Mouse (Mus musculus) left cerebral cortex, postnatal 4 days (tissue): ENCODE measurements around the gene Coq9. TPM values are rescaled to one million over a fixed set of nuclear protein-coding genes. Genes with fewer than 3 reads are reported as not detected.
A peak's percentile ranks its signal among the peaks of the same experiment; 100 is the strongest.

ENCODE experiments used
- DNase-seq: peaks from one replicate; pipeline ENCODE4 v3.0.0-alpha.2; 2022
- intact Hi-C: fragments of 180-260 bp; cut with DNase I; formaldehyde crosslinking; loops from one replicate; pipeline ENCODE4 v1.15.1; 2025
- total RNA-seq, 2 experiments: library from RNA; stranded (reverse); gene quantifications; 2 replicates each; pipeline ENCODE4 v1.2.3; 2021

Gene Coq9
- total RNA-seq, 2 experiments from 2014 or later: 41.8 to 42.4 TPM

DNA sequence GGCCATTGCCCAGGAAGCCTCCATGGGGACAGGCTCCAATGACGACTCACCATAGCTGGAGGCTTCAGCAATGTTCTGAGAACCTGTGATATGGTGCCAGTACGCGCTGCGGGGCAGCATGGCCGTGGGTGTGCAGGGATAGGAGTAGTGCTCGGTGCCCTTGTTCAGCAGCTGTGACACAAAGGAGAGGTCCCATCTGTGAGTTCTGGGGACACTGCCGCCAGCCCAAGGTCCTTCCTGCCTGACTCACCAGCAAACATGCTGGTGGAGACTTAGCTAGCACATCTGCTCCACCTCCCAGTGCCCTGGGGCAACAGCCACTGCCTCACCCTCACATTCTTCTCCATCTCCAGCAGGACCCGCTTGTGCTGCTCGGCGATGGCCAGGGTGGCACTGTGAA, 27.2 kb downstream of the Coq9 start:
- no peak for DNase-seq
- intact Hi-C loops: no loop called here

DNA sequence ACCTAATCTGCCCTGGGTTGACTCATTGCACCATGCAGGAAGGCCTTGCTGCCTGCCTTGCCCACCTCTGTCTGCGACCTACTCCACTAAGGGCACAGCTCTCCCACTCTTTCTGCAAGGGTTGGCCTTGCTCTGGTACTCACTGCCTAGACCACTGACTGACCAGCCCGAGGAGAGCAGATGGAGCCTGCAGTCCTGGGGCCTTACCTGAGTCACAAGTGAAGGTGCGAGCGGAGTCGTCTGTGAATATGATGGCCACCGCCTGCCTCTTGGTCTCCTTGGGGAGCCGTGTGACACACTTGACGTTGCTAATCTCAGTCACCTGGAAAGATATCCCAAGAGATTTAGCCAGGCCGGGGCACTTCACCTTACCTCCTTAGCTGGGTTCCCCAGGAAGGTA, 28.8 kb downstream of the Coq9 start:
- intact Hi-C loops: no loop called here
- DNase-seq: no peak

DNA sequence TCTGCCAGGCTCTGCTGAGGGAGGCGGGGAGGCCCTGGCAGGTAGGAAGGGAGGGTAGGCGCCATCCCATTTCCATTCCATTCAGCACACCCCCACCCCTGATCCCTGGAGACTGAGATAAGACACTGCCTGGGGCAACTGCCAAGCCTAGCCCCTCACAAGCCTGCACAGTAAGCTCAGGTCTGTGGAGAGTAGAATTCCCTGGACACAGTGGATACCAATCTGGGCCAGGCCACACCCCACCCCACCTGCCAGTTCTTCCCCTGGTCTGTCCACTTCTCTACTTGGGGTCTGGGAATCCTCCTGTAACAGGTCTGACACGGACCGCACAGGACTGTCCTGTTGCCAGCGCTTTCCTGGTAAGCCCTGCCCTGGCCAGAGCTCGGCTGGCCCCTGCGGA, 31.0 kb downstream of the Coq9 start:
- DNase-seq: no peak
- intact Hi-C loops: no loop called here

DNA sequence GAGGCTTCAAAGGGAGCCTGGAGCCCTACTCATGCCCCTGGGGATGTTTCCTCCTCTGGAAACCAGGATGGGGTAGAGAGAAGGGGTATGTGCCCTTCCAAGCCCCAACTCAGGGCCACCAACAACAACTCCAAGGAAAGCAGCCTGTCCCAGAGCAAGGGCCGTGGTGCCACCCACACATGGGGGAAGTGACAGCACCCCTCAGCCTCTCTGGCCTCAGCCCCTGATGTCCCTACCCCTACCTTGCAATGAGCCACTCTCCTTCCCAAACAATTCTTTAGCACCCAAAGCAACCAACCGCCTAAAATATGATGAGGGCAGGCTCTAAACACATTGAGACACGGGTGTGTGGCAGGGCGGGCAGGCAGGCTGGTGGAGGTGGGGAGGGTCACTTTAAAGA, 31.9 kb downstream of the Coq9 start:
- DNase-seq: no peak
- intact Hi-C loops: loop anchor here (5.0 kb wide), 1 partner anchor 42 kb away; no protein-coding TSS in a partner anchor

DNA sequence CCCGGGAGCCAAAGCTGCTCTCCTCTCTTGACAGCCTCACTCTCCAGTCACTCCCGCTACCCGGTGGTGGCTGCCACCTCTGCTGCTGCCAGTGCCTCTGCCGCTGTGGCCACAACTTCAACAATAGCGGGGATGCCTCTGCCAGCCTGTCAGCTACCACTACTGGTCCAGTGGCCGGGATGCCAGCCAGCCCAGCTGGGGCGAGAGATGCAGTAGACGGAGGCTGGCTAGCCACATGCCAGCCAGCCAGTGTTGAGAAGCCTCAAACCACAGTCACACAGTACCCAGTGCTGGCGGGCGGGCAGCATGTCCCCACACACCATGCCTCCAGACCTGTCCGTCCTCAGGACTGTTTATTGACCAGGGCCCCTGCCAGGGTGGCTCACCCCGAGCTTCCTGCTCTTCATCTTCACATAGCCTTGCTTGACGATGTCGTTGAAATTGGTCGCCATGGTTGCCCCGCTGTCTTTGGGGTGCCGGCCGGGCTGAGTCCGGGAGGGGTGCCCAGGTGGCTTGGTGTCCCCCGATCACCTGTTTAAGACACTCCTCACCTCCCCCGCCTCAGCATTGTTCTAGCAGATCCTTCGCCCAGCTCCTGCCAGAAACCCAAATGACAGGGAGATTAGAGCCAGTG, 32.5 kb downstream of the Coq9 start:
- DNase-seq: peak; percentile 90
- intact Hi-C loops: loop anchor here (5.0 kb wide), 1 partner anchor 42 kb away; no protein-coding TSS in a partner anchor

DNA sequence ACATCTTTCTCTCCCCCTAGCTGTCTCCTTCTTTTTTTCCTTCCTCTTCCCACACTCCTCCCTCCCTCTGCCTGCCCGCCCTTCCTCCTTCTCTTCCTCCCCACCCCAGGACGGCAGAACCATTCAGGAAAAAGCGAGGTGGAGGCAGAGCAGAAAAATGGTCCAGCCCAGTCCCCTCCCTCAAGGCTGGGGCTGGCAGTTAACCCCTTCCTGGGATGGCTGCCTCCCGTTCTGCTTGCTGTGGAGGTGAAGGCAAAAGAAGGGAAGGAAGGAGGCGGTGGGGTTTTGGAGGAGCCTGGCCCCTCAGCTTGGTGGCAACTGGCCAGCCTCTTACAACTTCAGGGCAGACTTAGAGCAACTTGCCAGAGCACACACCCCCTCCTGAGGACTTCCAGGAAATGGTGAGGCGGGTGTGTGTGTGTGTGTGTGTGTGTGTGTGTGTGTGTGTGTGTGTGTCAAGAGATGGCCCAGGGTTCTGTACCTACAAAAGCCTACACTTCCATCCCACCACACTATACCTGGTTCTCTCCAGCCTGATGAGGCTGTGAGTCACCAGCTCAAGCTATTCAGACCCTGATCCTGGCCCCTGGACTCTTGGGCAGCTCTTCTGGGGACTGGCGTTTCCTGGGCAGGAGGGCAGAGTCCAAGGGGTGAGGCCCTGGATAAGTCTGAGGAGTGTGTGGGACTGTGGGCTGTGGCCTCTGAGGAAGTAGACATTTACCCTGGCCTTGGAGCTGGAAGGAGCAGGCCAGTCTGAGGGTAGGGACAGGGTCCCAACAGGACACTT, 33.2 kb downstream of the Coq9 start:
- DNase-seq: peak; percentile 81
- intact Hi-C loops: loop anchor here (5.0 kb wide), 1 partner anchor 41 kb away; no protein-coding TSS in a partner anchor

DNA sequence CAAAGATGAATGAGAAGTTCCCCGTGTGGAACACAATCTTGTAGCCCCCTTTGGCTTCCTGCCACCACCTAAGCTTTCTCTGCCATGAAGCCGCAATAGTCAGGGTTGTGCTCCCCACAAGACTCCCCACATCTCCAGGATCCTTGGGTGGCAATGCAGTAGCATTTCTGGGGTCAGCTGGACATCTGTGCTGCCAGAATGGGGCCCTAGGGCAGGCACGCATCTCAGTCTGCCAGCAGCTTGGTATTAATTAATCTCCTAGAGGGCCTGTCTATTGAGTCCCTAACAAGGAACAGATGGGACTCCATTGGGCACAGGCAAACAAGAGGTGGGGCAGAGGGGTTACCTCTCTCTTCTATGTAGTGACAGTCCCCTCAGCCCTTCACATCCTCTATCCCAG, 34.0 kb downstream of the Coq9 start:
- peak; percentile 54 for DNase-seq
- intact Hi-C loops: loop anchor here (5.0 kb wide), 1 partner anchor 40 kb away; no protein-coding TSS in a partner anchor

DNA sequence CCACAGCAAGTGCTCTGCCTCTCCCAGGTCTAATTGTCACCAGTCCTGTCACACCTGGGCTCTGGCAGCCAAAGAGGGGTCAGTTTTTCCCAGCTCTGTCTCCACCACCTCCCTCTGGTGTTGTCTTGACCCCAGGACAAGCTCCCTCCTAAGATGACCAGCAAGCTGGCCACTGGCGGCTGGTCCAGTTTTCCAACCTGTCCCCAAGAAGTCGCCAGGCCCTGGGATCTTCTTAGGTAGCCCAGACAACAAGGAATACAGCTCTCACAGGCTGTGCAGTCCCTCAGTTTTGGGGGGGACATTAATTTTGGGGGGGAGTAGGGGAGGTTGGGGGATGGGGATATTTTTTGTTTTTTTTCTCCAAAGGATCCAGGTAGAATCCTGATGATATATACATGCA, 34.5 kb downstream of the Coq9 start:
- DNase-seq: no peak
- intact Hi-C loops: loop anchor here (5.0 kb wide), 1 partner anchor 40 kb away; no protein-coding TSS in a partner anchor

DNA sequence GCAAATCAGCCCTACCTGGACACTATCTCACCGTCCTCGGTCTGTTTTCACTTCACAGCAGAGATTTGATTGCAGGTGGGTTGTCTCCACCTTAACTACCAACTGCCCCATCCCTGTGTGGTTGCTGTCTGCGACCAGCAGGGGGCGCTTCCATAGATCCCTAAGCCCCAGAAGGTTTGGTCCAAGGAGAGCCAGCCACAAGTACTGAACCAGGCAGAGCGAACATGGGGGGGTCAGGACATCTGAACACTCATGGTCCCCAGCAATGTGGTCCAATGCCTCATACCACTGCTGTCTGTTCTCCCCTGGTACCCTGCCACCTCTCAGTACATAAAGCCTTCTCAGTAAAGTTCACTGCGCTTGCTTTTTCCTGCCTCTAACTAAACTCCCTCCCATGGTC, 36.2 kb downstream of the Coq9 start:
- DNase-seq: peak; percentile 67
- intact Hi-C loops: loop anchor here (5.0 kb wide), 1 partner anchor 38 kb away; no protein-coding TSS in a partner anchor

DNA sequence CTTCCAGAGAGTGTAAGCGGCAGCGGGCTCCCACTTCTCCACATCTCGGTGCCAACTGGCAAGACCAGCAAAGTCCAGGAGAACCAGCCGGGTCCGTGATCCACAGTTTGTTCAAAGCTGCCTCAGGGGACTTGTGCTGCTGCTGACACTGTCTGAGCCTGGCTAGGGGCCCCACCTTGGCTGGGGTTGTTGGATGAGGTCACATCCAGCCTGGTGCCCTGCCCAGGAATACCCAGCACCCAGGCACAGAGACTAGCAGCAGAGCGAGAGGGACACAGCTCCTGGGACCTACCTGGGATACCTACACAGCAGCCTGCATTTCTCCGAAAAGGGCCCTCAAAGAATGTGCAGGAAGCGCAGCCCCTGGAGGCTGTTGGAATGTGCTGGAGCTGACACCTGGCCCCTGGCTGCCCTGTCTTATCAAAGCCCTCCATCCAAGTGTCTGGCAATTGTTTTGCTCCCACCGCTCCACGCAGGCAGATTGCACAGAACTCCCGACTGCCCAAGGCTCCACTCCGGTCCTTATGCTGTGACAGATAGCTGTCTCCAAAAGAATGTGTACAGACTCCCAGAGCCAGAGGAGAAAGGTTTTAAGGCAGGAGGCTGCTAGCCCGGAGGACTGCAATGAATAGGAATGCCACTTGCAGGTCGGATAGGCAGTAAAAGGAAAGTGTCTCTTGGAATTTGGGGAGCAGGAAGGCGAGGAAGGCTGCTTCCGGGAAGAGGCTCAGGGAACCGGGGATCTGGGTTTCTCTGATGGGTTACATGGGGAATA, 37.2 kb downstream of the Coq9 start:
- intact Hi-C loops: no loop called here
- DNase-seq: no peak

DNA sequence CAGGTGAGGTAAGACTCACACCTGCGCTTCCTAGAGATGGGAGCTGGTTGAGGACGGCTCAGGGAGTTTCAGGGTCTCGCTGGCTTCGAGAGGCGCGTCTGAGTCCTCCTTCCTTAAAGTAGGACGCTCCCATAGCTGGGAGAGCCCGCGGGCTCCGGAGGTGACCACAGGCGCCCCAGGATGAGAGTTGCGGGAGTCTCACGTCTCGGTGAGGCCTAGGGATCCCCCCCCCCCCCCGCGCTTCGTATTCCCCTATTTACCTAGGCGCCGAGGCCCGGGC, 37.7 kb downstream of the Coq9 start:
- intact Hi-C loops: no loop called here
- no peak for DNase-seq

DNA sequence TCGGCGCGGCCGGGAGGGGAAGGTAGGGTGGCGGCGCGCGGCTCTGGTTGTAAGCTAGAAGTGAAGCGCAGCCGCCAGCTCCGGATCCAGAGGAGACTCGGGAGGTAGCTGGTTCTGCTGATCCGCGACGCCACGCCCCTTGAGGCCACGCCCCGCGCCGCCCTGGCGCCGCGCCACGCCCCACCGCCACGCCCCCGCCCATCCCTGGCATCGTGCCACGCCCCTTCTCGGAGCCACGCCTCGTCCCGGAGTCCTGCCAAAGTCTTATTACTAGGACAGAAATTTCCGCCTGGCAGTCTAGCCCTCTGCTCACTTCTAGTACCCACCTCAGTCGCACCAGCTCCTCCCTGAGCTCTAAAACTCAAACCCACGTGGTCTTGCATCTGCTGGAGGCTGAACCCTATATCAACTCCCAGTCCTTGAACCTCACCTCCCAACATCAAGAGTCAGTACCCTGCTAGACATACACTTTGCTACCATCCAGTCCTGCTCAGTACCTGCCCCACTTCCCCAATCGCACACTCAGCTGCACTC, 38.1 kb downstream of the Coq9 start, which contains the start of gene Dok4:
Dok4 (minus strand) TSS at position 134 of the 534 bp plus-strand sequence.
- intact Hi-C loops: no loop called here
- peak; percentile 86 for DNase-seq

DNA sequence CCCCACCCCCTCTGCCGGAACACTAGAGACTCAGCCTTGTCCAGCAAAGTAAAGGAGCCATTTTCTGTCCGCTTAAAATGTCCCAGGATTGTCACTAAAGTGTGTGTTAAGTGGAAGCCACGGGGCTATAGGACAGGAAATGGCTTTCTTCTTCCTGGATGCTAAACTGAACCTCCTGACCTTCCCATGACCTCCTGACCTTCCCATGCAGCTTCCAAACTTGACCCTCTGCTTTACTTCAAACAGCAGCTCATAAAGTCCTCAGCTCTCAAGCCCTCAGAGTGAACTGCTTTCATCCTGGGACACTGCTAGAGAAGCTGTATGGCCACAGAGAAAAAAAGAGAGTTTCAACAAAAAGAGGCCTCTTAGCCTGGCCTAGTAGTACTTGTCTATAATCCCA, 38.7 kb downstream of the Coq9 start:
- intact Hi-C loops: no loop called here
- DNase-seq: no peak

DNA sequence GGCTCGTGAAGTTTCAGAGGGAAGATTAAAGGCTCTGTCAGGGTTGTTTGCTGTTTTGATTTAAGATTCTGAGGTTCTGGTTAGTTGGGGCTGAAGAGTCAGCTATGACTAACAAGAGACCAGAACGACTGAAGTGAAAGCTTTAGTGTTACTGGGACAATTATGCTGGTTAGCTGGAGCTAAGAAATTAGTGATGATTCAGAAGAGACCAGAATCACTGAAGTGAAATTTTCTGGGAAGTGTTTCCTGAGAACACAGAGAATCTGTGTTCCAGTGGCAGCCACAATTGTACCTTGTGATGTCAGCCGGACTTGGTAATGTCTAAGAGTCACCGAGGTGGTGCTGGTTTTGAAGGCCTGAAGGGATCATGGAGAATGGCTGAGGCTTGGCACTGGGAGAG, 42.6 kb downstream of the Coq9 start:
- intact Hi-C loops: no loop called here
- DNase-seq: no peak

DNA sequence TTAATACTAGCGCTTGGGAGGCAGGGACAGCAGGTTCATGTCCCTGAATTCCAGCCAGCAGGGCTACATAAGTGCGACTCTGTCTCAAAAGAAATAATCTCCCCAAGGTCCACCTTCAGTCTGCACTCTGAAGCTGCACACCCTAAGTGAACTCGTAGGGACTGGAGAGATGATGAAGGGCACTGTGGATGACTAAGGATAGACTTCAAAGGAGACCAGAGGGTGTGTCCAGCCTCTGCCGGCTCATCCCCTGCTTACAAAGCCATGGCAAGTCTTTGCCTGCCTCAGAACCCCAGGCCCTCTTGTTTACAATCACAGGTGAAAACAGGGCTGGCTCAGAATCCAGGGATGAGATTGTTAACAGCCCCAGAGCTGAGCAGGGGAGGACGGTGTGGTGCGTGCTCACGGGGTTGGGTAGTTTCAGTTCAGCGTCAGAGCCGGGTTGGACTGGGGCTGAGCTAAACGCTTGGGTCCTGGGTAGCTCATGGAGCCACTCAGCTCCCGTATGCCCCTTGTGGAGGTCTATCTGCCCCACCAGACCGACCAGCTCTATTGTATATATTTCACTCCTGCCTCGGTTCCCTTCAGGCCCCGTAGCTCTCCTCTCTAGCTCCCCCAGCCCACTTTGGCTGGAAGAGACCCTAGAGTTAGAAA, 50.4 kb downstream of the Coq9 start:
- intact Hi-C loops: no loop called here
- no peak for DNase-seq

DNA sequence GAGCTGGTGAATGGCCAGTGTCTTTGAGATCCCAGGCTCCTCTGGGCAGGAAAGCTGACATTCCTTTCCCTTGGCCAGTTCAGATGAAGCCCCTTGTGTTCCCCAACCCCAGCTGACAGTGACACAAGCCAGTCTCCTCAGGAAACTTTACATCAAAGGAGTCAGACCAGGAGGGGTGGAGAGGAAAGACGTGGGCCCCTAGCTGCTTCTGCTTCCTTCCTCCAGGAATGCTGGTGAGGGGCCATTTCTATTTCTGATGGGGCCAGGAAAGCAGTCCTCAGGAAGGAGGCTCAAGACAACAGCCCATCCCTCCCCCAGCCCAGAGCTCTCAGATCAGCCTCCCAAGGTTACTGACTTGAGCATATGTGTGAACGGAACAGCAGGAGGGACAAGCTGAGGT, 54.8 kb downstream of the Coq9 start:
- intact Hi-C loops: no loop called here
- DNase-seq: no peak

DNA sequence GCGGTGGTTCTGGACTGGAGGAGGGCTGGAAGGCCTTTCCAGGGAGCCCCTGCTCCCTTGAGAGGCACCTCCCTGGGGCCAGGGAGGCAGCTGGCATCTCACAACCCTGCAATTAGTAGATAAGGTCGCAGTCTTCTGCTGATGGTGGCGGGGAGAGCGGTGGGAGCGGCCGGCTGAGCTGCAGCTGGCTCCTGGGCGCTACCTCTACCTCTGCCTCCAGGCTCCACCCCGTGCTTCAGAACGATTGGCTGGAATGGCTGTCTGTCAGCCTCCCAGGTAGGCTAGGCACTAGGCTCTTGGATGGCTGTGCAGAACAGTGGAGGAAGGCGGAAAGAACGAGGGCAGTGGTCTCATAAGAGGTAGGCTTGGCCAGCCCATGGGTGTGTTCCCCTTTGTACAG, 61.1 kb downstream of the Coq9 start:
- no peak for DNase-seq

DNA sequence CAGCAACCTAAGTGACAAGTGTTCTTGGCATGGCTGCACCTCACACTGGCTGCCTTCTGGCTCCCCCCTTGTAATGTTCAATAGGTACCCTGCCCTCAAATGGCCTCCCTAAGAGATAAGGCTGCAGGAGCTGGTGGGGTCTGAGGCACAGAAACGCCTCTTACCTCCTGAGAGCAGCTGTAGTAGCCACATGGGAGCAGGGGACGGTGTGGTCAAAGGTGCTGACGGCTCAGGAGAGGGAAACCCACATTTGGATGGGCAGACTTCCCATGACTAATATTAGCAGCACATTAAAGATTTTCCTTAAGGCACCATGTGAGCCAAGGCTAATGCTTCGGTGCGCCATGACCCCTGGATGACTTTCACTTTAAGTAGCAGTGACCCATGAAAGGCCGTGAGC, 62.5 kb downstream of the Coq9 start:
- intact Hi-C loops: no loop called here
- no peak for DNase-seq

More for the DNA sequence above, 61.1 kb downstream of the Coq9 start:
- intact Hi-C loops: no loop called here

DNA sequence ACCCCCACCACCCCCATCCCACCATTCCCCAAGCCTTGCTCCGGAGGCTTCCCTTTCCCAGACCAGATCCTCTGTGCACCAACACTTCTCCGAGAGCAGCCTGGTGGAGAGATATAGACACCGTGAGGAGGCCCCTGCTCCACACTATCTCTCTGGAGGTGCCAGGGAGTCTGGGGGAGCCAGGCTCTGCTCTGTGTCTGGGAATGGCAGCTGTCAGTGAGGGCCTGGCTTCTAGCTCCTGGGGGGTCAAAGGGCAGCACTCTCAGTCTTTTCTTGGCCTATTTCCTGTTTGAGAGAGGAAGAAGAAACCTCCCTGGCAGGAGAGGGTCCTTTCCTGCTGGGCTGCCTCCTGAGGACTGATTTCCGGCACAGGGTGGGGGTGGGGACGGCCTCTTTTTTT, 62.9 kb downstream of the Coq9 start:
- DNase-seq: no peak
- intact Hi-C loops: no loop called here

DNA sequence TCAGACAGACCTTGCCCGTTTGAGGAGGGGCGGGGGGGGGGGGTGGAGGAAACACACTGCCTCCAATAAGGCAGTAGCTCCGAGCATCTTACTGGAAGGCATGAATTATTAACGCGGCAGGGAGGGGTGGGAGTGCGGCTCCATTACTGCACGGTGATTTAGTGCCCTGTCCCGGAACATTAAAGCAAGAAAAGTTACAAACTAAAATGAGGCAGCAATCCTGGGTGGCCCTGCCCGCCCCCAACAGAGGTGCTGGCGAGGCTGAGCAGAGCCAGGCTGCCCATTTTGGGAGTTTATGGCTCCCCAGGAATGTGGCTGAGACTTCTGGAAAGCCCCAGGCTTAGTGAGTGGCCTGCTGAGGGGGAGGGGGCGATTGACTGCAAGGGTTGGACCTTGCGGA, 65.6 kb downstream of the Coq9 start:
- DNase-seq: no peak
- intact Hi-C loops: no loop called here
